8 mouse cellular contexts compared by ENCODE assay signal in genomic region chr9:110624361-110625166, GRCm38 (mm10). TPM values are rescaled to one million over a fixed set of nuclear protein-coding genes. Genes with fewer than 3 reads are reported as not detected.
A peak's percentile ranks its signal among the peaks of the same experiment; 100 is the strongest.
DNase-seq lines count a peak whose midpoint lies in the region; ATAC-seq and TF ChIP-seq lines count a peak whose summit lies in the region.

TSS of gene Nradd (minus strand) at chr9:110624452.

- H3K27ac ChIP-seq in forebrain, embryonic 10.5 days: peak within 1 kb of the TSS; percentile 90
- H3K27ac ChIP-seq in heart, embryonic 13.5 days (replicated peaks): peak within 1 kb of the TSS; percentile 91
- H3K27ac ChIP-seq in kidney, postnatal 0 days: peak within 1 kb of the TSS; percentile 76
- peak within 1 kb of the TSS; percentile 83 for H3K27ac ChIP-seq in stomach, embryonic 15.5 days

- H3K27me3 ChIP-seq in E14TG2a.4 (ENCODE audit: insufficient read depth, low read length) (peaks cover 22% of the 10 kb centered on the region; the same call in 1 of the 2 replicates), myocyte (ENCODE audit: control insufficient read depth, insufficient read depth, insufficient read length) (no peaks in the 10 kb centered on the region)
- peaks cover 12% of the 10 kb centered on the region for H3K27me3 ChIP-seq in forebrain, embryonic 10.5 days (ENCODE audit: poor library complexity, severe bottlenecking)
- H3K27me3 ChIP-seq in heart, embryonic 13.5 days (replicated peaks): no peaks in the 10 kb centered on the region
- H3K27me3 ChIP-seq in kidney, postnatal 0 days (ENCODE audit: insufficient read depth, low read length): no peaks in the 10 kb centered on the region
- H3K27me3 ChIP-seq in stomach, embryonic 15.5 days (replicated peaks): no peaks in the 10 kb centered on the region

- H3K4me1 ChIP-seq in E14TG2a.4 (replicated peaks; ENCODE audit: low read depth, low read length): peaks cover 75% of the 10 kb centered on the region
- H3K4me1 ChIP-seq in forebrain, embryonic 10.5 days: peaks cover 34% of the 10 kb centered on the region
- H3K4me1 ChIP-seq in heart, embryonic 13.5 days: peaks cover 17% of the 10 kb centered on the region
- peaks cover 11% of the 10 kb centered on the region for H3K4me1 ChIP-seq in kidney, postnatal 0 days (replicated peaks; ENCODE audit: insufficient read depth, low read length)
- peaks cover 13% of the 10 kb centered on the region for H3K4me1 ChIP-seq in stomach, embryonic 15.5 days

- WGBS in forebrain, embryonic 10.5 days: under 1% methylated on average over 41 of the region's 41 CpGs
- under 1% methylated on average over 41 of the region's 41 CpGs for WGBS in heart, embryonic 13.5 days
- WGBS in kidney, postnatal 0 days: under 1% methylated on average over 41 of the region's 41 CpGs
- 4% methylated on average over 41 of the region's 41 CpGs for WGBS in stomach, embryonic 15.5 days

- peak within 1 kb of the TSS; percentile 79 for H3ac ChIP-seq in myocyte (ENCODE audit: control insufficient read depth, insufficient read length)

- peak within 1 kb of the TSS; percentile 87 for H3K9ac ChIP-seq in heart, embryonic 13.5 days
- peak within 1 kb of the TSS; percentile 40 for H3K9ac ChIP-seq in kidney, postnatal 0 days (ENCODE audit: low read depth, low read length)
- H3K9ac ChIP-seq in stomach, embryonic 15.5 days: peak within 1 kb of the TSS; percentile 21

- ATAC-seq in heart, embryonic 13.5 days (ENCODE audit: extremely low read depth, insufficient number of reproducible peaks, low FRiP score, low TSS enrichment): peak; percentile 88
- peak; percentile 88 for ATAC-seq in kidney, postnatal 0 days (replicated peaks; ENCODE audit: low FRiP score, low read depth)
- ATAC-seq in stomach, embryonic 15.5 days (ENCODE audit: insufficient read depth, low FRiP score, low read depth): peak; percentile 90

- peak; percentile 82 for DNase-seq in c-Kit-positive CD71-positive TER-119-negative erythroid progenitor cells, embryonic 14.5 days (ENCODE audit: low read depth)
- peak; percentile 92 for DNase-seq in forebrain, embryonic 10.5 days (ENCODE audit: extremely low spot score, low spot score)
- DNase-seq in kidney, postnatal 0 days (ENCODE audit: low spot score): peak; percentile 96
- DNase-seq in liver: peak; percentile 90

- peak within 1 kb of the TSS; percentile 99 for H3K4me2 ChIP-seq in heart, embryonic 13.5 days
- H3K4me2 ChIP-seq in kidney, postnatal 0 days (ENCODE audit: low read length): peak within 1 kb of the TSS; percentile 61
- H3K4me2 ChIP-seq in myocyte (ENCODE audit: low read depth): peak within 1 kb of the TSS; percentile 99
- H3K4me2 ChIP-seq in stomach, embryonic 15.5 days: peak within 1 kb of the TSS; percentile 91

- TF ChIP-seq CTCF in E14TG2a.4 (conservative IDR thresholded peaks at IDR 0.05; ENCODE audit: low read length): no peak
- no peak for TF ChIP-seq CTCF in kidney, postnatal 0 days (IDR thresholded peaks at IDR 0.05; ENCODE audit: low read depth)

- H3K4me3 ChIP-seq in E14TG2a.4 (replicated peaks; ENCODE audit: low read length): peak within 1 kb of the TSS; percentile 84
- peak within 1 kb of the TSS; percentile 64 for H3K4me3 ChIP-seq in forebrain, embryonic 10.5 days
- H3K4me3 ChIP-seq in heart, embryonic 13.5 days: peak within 1 kb of the TSS; percentile 70
- H3K4me3 ChIP-seq in kidney, postnatal 0 days (replicated peaks; ENCODE audit: low read depth, low read length): peak within 1 kb of the TSS; percentile 37
- peak within 1 kb of the TSS; percentile 85 for H3K4me3 ChIP-seq in myocyte
- H3K4me3 ChIP-seq in stomach, embryonic 15.5 days (replicated peaks): peak within 1 kb of the TSS; percentile 54

- H3K9me3 ChIP-seq in E14TG2a.4 (ENCODE audit: low read length): no peaks in the 10 kb centered on the region
- no peaks in the 10 kb centered on the region for H3K9me3 ChIP-seq in forebrain, embryonic 10.5 days
- H3K9me3 ChIP-seq in heart, embryonic 13.5 days: no peaks in the 10 kb centered on the region
- H3K9me3 ChIP-seq in kidney, postnatal 0 days (replicated peaks; ENCODE audit: low read length): no peaks in the 10 kb centered on the region
- no peaks in the 10 kb centered on the region for H3K9me3 ChIP-seq in stomach, embryonic 15.5 days

- H3K36me3 ChIP-seq in E14TG2a.4 (ENCODE audit: insufficient read depth, low read length) (peaks cover 74% of the 10 kb centered on the region), myocyte (ENCODE audit: control insufficient read depth, insufficient read depth) (no peaks in the 10 kb centered on the region)
- H3K36me3 ChIP-seq in forebrain, embryonic 10.5 days (replicated peaks): peaks cover 50% of the 10 kb centered on the region
- peaks cover 44% of the 10 kb centered on the region for H3K36me3 ChIP-seq in heart, embryonic 13.5 days
- H3K36me3 ChIP-seq in kidney, postnatal 0 days (ENCODE audit: insufficient read depth, low read length): peaks cover 20% of the 10 kb centered on the region; the same call in 1 of the 2 replicates
- H3K36me3 ChIP-seq in stomach, embryonic 15.5 days: peaks cover 18% of the 10 kb centered on the region

- H3K79me2 ChIP-seq in myocyte (ENCODE audit: control insufficient read depth, insufficient read depth): peaks cover 8% of the 10 kb centered on the region

- peak; percentile 85 for TF ChIP-seq POLR2A in myocyte (IDR thresholded peaks at IDR 0.05; ENCODE audit: insufficient read length, low read depth)

TF ChIP-seq in myocyte, 11 proteins besides CTCF, POLR2A, EP300 and RAD21:
- no peak for TF ChIP-seq E2F4 (IDR thresholded peaks at IDR 0.05; ENCODE audit: insufficient read depth)
- peak in 1 of 3 experiments; percentile 41 for TF ChIP-seq MYOG (IDR thresholded peaks at IDR 0.05; ENCODE audit: control insufficient read depth in 1 of 3, insufficient read depth in 1 of 3, insufficient read length in 2 of 3, low read depth in 2 of 3)
- no peak for TF ChIP-seq MAX (IDR thresholded peaks at IDR 0.05; ENCODE audit: low read depth)
- TF ChIP-seq POLR2AphosphoS2 (IDR thresholded peaks at IDR 0.05; ENCODE audit: insufficient read length, low read depth): peak; percentile 90
- TF ChIP-seq REST (IDR thresholded peaks at IDR 0.05; ENCODE audit: insufficient read depth, insufficient read length): no peak
- TF ChIP-seq TCF3 (IDR thresholded peaks at IDR 0.05; ENCODE audit: insufficient read length, low read depth): no peak
- no peak for TF ChIP-seq SRF (IDR thresholded peaks at IDR 0.05; ENCODE audit: control insufficient read depth, insufficient read length, low read depth)
- no peak for TF ChIP-seq TCF12 (IDR thresholded peaks at IDR 0.05; ENCODE audit: insufficient read depth, poor library complexity, severe bottlenecking)
- no peak for TF ChIP-seq MYOD1 (IDR thresholded peaks at IDR 0.05; ENCODE audit: control insufficient read depth in 1 of 3, insufficient read length in 2 of 3, low read depth in 2 of 3)
- TF ChIP-seq USF1 (IDR thresholded peaks at IDR 0.05; ENCODE audit: low read depth): no peak
- TF ChIP-seq CEBPB (IDR thresholded peaks at IDR 0.05; ENCODE audit: insufficient read depth, poor library complexity, severe bottlenecking): no peak

RNA-seq across cellular contexts. Expression of gene Nradd, which starts in this region (rescaled TPM):
- polyA plus RNA-seq in forebrain, embryonic 10.5 days (2016; fragmentation: Nextera tagmentation; extraction: Ambion mirVana): 36.3 and 36.4 TPM in 2 replicates
- polyA plus RNA-seq in heart, embryonic 13.5 days (2015; fragmentation: Nextera tagmentation; extraction: Ambion mirVana): 23.4 and 25.6 TPM in 2 replicates
- polyA plus RNA-seq in kidney, postnatal 0 days (2015; fragmentation: Nextera tagmentation; extraction: Ambion mirVana): 42.3 and 45.7 TPM in 2 replicates
- polyA plus RNA-seq in myocyte (2012; fragmentation: generic; extraction: Trizol): 66.9 TPM
- 28.5 and 30.5 TPM in 2 replicates for polyA plus RNA-seq in stomach, embryonic 15.5 days (2015; fragmentation: Nextera tagmentation; extraction: Ambion mirVana)

Comparison
In these comparisons a context has a peak if more than half of its experiments do, and no peak if none do; other contexts are left out.
1. Peak in every context shown above with its lines: DNase-seq, ATAC-seq, H3K4me3 ChIP-seq and H3K27ac ChIP-seq.
2. H3K9ac ChIP-seq: peak in every context shown above with its lines; median percentile 87 in heart, embryonic 13.5 days; 40 in kidney, postnatal 0 days; 21 in stomach, embryonic 15.5 days.